Mouse (Mus musculus): ENCODE data around the gene Tbcd. TPM values are rescaled to one million over a fixed set of nuclear protein-coding genes. Genes with fewer than 3 reads are reported as not detected.
A peak's percentile ranks its signal among the peaks of the same experiment; 100 is the strongest.

The Tbcd gene
- total RNA-seq, 2 experiments from 2014 or later = 45.9 to 48.2 TPM

DNA sequence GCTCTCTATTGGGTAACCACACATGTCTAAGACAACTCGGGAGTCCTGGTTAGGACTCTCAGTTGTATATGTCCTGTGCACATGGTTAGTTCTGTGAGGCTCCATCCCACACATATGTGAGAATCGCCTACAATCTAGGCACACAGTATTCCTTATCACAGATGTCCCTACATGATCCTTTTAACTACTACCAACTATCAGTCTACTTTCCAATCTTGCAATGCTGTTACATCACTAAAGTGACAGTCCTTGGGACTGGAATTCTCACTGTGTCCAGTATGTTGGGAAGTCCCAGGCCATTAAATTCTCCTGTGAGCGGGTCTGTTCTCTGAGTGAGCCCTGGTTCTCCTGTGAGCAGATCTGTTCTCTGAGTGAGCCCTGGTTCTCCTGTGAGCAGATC, 101.7 kb downstream of the Tbcd start:
- DNase-seq (ENCODE audit: low spot score in 2 of 2) = no peak
- intact Hi-C loops (cut with DNase I) = no loop called here

DNA sequence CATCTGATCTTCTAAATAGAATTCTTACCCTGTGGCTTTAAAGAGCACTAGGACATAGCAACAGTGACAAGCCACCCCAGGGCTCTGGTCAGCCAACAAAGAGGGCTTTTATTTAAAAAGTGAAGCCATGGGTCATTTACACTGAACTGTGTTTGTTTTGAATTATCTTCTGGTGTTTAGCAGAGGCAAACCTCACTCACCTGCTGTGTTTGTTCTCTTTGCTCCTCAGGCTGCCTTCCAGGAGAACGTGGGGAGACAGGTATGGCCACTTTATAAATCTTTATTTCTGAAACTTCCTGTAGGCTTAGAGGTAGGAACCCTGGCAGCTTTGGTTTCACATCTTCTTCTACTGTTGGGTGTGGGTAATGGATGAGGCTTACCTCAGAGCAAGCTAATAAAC, 105.0 kb downstream of the Tbcd start:
- DNase-seq (ENCODE audit: low spot score in 2 of 2) = no peak
- intact Hi-C loops (cut with DNase I) = no loop called here

DNA sequence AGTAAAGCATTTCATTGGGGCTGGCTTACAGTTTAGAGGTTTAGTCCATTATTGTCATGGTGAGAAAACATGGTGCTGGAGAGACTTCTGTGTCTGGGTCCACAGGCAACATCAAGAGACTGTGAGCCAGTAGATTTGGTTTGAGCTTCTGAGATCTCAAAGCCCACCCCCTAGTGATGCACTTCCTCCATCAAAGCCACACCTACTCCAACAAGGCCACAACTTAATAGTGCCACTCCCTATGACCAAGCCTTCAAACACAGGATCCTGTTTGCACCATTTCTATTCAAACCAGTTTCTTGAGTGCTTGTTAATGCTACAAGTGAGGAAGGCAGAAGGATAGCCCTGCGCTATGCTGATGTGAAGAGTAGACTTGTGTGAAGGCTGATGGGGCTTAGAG, 106.2 kb downstream of the Tbcd start:
- DNase-seq (ENCODE audit: low spot score in 2 of 2) = no peak

DNA sequence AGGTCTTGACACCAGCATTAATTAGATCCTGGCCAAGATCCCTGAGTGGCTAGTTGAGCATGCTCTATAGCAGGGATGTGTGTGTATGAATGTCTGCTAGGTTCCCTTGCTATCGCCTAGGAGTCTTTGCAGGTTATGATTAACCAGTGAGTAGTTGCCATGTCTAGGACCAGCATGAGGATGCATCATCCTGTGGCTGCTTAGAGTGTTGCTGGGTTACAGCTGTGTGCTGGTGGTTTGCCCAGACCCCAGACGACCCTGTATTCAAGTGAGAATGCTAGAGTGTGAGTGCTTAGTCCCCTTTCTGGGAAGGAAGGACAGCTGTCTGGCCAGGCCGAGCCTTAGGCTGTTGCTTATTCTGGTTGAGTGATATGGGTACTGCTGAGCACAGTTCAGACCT, 106.8 kb downstream of the Tbcd start:
- no peak for DNase-seq (ENCODE audit: low spot score in 2 of 2)
- intact Hi-C loops (cut with DNase I) = no loop called here

More for the DNA sequence above, 106.2 kb downstream of the Tbcd start:
- intact Hi-C loops (cut with DNase I) = no loop called here

DNA sequence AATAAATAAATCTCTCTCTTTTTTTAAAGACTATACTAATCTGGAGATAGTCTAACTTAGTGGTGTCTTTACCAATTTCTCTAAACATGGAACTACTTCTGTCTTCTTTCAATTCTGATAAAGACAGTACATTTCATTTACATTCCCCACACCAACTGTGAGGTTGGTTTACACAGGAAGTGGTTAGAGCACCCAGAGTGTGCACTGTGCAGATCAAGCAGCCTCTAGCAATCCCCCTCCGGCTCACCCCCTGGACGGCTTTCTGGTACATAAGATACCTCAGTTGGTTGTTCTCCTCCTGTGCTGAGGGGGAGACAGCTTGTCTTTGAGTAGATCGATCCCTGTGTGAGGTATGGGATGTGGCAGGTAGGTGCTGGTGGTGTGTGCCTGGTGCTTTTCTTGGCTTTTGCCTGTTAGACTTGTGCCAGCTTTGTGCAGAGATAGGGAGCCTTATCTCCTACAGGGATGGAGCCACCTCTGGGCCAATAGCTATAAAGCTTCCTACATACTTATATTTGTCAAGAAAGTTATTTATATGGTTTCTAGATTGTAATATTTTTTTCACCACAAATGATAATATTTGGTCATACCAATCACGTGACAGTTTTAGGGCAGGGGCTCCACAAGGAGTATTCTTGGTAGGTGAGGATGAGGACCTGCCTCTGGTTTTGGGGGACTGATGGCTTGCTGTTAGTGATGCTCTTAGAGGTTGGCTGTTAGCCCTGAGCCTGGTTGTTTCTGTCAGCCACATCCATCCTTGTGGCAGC, 108.0 kb downstream of the Tbcd start:
- intact Hi-C loops (cut with DNase I) = no loop called here
- DNase-seq (ENCODE audit: low spot score in 2 of 2) = no peak

DNA sequence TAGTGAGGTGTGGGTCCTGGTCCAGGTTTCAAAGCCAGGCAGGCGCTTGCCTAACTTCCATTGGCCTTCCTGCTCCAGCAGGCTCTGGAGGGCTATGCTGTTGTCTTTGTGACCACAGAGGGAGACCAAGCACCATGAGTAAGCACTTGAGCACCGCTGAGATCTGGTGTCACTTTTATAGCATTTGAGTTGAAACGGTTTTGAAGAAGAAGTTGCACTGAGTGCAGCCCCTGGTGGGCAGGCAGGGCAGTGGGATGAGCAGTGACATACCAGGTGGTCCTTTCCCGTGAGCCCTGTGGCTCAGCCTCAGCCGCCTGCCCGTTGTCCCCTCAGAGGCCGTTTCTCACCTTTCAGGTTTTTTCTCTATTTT, 108.5 kb downstream of the Tbcd start:
- intact Hi-C loops (cut with DNase I) = no loop called here
- DNase-seq (ENCODE audit: low spot score in 2 of 2) = no peak

DNA sequence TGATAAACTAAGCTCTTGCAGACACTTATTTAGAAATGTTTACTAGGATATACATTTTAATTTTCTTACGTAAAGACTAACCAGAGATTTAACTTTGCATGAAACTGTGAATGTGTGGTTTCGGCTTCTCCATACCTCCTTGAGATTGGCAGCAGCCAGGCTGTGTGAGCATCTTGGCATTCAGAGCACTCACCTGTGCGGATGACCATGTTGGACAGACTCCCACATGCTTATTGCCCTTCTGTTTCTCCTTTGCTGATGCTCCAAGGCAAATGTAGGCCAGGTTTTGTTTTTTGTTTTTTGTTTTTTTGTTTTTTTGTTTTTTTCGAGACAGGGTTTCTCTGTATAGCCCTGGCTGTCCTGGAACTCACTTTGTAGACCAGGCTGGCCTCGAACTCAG, 111.6 kb downstream of the Tbcd start:
- intact Hi-C loops (cut with DNase I) = no loop called here
- no peak for DNase-seq (ENCODE audit: low spot score in 2 of 2)

DNA sequence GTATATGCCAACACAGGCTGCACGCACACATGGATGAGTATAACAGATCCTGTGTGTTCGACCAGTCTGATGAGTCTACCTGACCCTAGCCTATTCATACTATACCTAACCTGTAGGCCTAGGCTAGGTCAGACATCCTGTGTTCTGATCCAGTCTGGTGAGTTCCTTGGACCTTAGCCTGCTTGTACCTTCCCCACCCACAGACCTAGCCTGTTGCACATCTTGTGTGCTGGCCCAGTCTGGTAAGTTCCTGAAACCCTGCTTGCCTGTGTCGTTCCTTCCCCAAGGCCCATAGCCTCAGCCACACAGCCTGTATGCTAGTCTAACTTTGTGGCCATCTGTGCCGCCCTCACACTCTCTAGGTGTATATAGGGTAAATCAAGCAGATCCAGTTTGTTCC, 112.5 kb downstream of the Tbcd start:
- intact Hi-C loops (cut with DNase I) = no loop called here
- DNase-seq (ENCODE audit: low spot score in 2 of 2) = no peak

DNA sequence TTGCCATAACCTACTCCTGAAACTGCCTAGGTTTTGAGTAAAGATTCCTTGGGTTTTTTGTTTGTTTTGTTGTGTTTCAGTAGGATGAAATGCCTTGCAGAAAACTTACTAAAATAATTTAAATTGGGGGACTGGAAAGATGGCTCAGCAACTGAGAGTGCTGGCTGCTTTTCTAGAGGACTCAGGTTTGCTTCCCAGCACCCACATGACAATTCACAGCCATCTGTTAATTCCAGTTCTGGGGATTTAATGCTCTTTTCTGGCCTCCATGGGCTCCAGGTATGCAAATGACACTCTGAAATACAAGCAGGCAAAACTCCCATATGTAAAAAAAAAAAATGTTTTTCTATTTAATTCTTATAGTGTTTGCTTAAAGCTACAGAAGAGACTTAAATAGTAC, 130.1 kb downstream of the Tbcd start:
- DNase-seq (ENCODE audit: low spot score in 2 of 2) = peak in 1 of 2 experiments; percentile 23
- intact Hi-C loops (cut with DNase I) = no loop called here

DNA sequence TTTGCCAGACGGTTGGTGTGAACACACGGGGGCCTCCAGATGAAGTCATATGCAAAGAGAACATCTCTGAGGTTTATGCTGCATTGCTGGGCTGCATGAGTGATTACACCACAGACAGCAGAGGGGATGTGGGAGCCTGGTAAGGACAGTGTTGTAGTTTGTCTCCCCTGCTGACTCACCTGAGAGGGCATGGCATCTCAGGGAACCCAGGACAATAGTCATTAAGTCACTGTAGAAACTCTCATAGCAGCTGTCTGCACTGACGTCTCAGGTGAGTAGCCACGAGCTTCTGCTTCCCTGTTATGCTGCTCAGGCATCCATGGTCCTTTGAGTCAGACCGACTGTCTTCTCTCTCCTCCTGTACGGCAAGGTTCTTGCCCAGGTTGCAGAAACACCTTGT, 145.5 kb downstream of the Tbcd start:
- DNase-seq (ENCODE audit: low spot score in 2 of 2) = no peak
- intact Hi-C loops (cut with DNase I) = no loop called here

DNA sequence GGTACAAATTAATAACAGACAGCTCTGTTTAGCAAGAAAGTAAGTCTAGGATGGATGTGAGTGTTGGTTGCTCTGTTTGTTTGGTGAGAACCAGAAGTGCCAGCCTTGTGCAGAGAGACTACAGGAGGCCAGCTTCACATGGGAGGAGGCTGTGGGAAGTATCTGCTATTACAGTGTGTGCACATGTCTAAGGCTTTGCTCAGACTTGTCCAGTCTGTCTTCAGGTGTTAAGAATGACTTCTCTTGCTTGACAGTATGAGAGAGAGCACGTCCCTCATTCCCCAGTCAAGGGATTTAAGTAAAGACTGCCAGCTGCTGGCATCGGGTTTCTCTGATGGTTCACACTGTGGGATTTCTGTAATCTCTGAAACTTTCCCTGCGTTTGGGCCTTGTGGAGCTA, 149.7 kb downstream of the Tbcd start:
- intact Hi-C loops (cut with DNase I) = no loop called here

DNA sequence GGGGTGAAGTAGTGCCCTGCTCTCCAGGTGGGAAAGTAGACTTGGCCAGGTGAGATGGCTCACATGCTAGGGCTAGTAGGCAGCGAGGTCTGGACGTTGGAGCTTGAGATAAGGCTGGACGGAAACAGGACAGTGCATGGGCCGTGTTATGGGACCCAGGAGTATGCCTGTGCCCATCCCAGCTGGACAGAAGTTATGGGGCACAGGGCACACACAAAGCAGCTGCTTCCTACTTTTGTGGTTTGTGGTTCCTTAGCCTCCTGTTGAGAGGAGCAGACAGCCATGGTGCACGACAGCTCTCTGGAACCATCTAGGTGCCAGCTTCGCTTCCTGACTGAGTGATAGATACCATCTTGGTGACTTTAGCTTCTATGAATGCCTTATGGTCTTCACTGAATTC, 153.9 kb downstream of the Tbcd start:
- DNase-seq (ENCODE audit: low spot score in 2 of 2) = no peak
- intact Hi-C loops (cut with DNase I) = no loop called here

More for the DNA sequence above, 149.7 kb downstream of the Tbcd start:
- no peak for DNase-seq (ENCODE audit: low spot score in 2 of 2)

DNA sequence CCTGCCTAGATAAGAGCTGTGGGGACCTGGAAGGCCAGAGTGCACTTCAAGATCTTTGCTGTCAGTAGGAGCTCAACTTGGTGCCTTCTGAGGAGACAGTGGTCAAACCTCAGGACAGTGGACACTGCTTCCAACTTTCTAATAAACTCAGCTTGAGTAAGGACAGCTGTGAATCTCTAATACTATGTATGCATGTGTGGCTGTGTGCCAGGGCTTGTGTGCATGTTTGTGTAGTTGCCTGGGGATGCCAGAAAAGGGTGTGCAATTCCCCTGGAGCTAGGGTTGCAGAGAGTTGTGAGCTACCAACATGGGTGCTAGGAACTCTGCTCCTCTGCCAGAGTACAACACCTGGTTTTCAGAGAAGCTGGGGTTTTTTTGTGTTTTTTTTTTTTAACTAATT, 159.2 kb downstream of the Tbcd start:
- no peak for DNase-seq (ENCODE audit: low spot score in 2 of 2)
- intact Hi-C loops (cut with DNase I) = no loop called here

DNA sequence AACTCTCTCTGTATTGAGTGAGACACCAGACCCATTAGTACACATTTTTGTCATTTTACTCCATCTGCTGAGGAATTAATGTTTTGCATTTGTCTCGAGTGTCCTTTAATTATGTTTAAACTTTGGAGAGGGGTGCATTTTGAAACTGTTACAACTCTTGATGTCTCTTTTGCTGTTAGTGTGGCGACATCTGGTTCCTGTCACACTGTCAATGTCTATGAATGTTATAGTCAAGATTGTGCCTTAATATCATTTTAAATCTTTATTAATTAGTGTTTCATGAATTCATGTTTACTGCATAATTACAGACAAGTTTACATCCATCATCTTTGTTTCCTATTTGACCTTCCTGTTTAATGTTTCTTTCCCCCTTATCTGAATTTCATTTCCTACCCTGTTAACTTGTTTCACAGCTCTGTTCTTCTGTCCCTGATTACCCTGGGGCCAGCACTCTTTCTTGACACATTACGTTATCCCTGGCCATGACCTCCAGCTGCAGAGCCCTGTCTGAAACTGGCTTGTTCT, 164.3 kb downstream of the Tbcd start:
- intact Hi-C loops (cut with DNase I) = no loop called here
- no peak for DNase-seq (ENCODE audit: low spot score in 2 of 2)

DNA sequence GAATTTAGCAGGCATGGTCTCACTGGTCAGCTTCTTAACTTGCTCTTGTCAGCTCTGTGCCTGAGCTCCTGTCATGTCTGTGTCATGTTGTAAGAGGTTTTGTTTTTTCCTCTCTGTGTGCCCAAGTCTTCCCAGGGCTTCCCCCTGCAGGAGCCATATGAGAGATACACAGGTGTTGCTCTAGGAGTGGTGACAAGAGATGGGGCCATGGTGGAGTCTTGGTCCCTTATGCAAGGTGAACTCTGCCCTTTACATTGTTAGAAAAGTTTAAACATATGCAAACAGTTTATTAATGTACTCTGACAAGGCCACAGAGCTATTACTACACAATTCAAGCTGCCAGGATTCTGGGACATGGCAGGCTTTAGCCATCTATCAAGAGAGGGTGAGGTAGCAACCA, 164.8 kb downstream of the Tbcd start:
- intact Hi-C loops (cut with DNase I) = no loop called here
- no peak for DNase-seq (ENCODE audit: low spot score in 2 of 2)

DNA sequence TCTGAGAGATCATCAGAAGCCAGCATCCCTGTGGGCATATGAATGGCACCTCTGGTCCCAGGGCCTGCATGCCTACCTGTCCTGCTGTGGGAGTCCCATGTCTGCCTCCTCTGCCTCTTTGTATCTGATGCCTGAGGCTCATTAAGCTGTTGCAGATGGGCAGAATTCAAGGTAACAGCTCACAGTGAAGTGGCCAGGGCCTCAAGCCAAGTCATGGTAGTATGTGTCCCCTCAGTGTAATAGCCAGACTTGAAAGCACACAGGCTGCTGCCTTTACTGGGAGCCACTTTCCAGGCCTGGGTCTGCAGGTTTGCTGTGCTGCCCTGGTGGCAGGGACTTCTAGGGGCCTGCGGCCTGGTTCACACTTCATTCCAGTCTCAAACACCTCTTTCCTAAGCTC, 165.6 kb downstream of the Tbcd start:
- intact Hi-C loops (cut with DNase I) = no loop called here
- DNase-seq (ENCODE audit: low spot score in 2 of 2) = no peak

DNA sequence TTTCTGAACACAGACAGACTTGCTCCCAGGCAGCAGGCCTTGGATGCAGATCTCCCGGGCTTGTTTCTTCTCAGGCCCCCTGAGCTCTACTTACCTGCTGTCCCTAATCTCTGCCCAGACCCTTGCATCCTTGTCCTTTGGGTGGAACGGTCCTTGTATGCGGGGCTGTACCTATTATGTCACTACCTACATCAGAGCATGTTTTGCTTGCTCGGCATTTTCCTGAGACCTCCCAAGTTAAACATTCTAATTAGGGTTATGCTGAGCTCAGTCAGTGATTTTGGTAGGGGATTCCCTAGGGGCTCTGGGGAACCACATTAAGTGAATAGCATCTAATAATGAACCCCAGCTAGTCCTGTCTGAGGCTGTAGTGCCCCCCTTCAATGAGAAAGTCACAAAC, 173.3 kb downstream of the Tbcd start:
- intact Hi-C loops (cut with DNase I) = no loop called here
- DNase-seq (ENCODE audit: low spot score in 2 of 2) = no peak

DNA sequence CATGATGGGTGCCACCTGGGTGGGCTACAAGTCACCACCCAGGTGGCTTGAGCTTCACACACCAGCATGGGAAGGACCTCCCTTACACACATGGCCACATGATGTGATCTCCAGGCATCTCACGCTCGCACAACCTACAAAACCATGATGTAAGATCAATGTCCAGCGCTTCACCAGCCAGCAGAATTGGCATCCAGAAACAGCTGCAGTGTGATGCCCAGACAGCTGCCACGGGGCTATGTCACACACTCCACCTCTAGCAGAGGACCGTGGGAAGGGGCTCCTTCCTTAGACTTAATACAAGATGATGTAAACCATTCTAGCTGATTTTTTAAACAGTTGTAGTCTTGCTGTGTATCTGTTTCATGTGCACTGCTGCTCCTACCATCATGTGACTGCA, 175.8 kb downstream of the Tbcd start:
- no peak for DNase-seq (ENCODE audit: low spot score in 2 of 2)
- intact Hi-C loops (cut with DNase I) = no loop called here

DNA sequence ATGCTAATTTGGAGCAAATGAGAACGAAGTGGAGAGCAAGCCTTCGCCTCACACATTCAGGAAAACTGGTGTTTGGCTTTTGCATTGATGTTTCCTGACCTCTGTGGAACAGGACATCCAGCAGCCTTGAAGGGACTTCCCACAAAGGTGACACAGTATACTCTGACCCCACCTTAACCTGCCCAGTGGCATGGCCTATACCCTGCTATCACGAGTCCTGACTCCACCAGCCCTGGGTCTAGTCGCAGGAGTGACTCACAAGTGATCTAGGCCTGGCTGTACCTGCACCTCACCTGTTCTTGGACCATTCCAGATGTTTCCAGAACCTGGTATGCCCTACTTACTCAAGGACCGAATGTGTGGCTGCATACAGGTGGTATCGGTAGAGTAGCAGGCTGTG, 177.8 kb downstream of the Tbcd start:
- intact Hi-C loops (cut with DNase I) = no loop called here
- DNase-seq (ENCODE audit: low spot score in 2 of 2) = no peak

DNA sequence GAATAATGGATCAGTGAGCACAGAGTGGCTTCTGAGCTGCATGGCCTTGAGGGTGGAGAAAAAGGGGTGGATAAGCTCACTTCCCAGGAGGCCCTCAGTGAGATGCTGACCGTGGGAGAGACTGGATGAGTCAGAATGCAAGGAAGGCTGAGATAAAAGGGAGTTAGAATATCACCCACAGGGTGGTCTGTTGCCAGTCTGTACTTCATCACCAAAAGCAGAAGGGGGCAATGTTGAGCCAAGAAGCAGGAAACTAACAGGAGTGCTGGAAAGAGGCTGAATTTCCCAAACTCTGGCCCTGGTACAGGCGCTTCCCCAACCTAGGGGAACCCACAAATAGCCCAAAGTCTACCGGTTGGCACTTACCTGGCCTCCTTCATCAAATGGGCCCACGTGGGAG, 178.7 kb downstream of the Tbcd start:
- intact Hi-C loops (cut with DNase I) = loop anchor here (5.0 kb wide), 1 partner anchor 177 kb away; no protein-coding TSS in a partner anchor
- DNase-seq (ENCODE audit: low spot score in 2 of 2) = no peak

DNA sequence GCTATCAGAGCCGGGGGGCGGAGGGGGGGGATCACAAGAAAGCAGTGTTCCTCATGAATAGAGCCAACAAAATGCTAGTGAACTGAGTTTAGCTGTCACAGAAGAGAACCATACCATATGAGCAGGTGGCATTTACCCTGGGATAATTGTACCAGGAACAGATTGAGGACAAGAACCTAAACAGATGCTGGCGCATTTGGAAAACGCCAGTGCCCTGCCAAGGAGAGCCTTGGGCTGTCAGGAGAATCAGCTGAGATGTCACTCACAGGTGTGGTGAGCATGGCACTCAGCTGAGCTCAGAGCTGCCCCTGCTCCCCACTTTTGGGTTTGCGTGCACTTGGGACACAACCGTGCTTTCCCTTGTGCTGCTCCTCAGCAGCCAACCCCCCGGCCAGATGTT, 179.7 kb downstream of the Tbcd start:
- DNase-seq (ENCODE audit: low spot score in 2 of 2) = no peak
- intact Hi-C loops (cut with DNase I) = loop anchor here (5.0 kb wide), 1 partner anchor 176 kb away; no protein-coding TSS in a partner anchor

DNA sequence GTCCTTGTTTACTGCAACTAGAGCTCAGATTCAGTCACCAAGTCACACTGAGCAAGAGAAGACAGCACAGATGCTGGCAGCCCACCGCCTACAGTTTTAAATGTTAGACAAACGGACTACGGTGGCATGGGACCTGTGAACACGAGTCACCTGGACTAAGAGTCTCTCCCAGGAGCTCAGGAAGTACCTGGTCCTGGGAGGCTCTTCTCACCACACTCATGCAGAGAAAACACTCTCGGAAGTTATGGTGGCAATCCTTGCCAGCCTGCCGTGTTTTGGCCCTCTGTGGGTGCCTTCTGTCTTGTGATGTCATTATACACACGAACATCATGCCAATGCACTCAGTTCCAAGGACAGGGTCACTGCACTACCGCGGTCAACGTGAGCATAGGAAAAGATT, 184.9 kb downstream of the Tbcd start:
- DNase-seq (ENCODE audit: low spot score in 2 of 2) = no peak
- intact Hi-C loops (cut with DNase I) = no loop called here

Data from left cerebral cortex, postnatal 14 days (tissue).